Mouse (Mus musculus): Measurements from ENCODE around the gene Samt4.
"Not testable (repeated sequence)": the region's sequence is repeated elsewhere in the genome, so short reads cannot be mapped to it uniquely, and the experiment has no call there.

Gene Samt4

DNA sequence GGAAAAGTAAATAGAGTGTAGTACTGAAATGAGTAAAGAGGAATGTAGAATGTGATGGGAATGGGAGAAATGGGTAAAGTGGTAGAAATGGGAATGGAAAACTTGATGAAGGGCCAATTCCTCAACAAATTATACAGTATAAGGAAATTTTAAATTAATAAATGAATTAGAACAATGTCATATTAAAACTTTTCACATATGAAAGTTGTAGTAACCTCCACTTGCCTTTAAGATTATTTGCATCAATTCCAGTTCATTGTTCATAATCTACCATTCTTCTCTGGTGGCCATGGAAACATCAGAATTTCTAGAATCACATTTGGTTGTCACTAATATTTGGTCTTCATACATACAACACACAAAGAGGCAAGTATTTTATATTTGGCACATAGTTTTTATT, at the start of gene Samt4:
Samt4 (plus strand) TSS at position 301 of the 400 bp plus-strand sequence.
- DNase-seq = no peak

DNA sequence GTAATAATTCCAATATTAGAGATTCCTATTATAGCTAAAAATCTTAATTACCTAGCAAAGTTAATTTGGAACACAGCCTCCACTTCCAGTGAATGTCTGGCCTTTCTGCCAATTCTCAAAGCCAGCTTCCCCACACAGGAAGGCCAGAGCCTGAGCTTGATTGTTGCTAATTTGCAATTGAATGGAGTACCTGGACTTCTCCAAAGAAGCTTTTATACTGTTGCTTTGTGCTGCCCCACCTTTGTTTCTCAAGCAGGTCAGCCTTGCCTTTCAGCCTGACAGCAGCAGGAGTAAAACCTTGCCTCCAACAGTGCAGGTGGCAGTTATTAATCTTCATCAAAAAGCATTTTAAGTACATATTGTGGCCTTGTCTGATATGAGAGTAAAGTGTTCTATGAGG, 38.1 kb upstream of the Samt4 start:
- DNase-seq = not testable (repeated sequence)

DNA sequence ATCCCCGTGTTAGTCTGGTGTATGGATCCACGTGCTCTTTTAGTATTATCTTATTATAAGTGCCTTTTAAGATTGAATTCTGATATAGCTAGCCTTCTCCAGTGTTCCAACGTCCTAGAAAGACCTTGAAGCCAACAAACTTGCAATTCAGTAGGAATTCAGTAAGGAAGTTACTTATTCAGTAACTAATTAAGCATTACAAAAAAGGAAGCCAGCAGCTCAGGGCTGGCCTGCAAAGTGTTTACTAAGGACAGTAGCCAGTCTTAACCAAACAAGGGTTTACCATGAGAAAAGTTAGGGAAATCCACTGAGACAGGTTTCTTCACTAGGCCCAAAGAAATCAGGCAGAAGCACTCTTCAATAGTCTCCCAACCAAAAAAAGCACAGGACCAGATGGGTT, 13.4 kb upstream of the Samt4 start:
- DNase-seq = not testable (repeated sequence)

All from thymus, postnatal 14 days (tissue).